21 mouse cellular contexts compared by ENCODE assay signal in genomic region chr5:63772971-63773370, GRCm38 (mm10). TPM values are rescaled to one million over a fixed set of nuclear protein-coding genes. Genes with fewer than 3 reads are reported as not detected.
DNase-seq lines count a peak whose midpoint lies in the region; ATAC-seq and TF ChIP-seq lines count a peak whose summit lies in the region.
"Had no signal": no experiment of that assay in that cellular context is flagged by ENCODE, and none has a peak within 500 bp of the region (broad histone marks: within the 10 kb centered on the region; RNA-seq: fewer than 3 reads in every experiment).

No protein-coding gene starts in this region.

- H3K27ac ChIP-seq in forebrain, embryonic 14.5 days (ENCODE audit: low read depth, low read length) = no peak overlapping the region
- no peak overlapping the region for H3K27ac ChIP-seq in forebrain, embryonic 10.5 days
- H3K27ac ChIP-seq in midbrain, embryonic 13.5 days = no peak overlapping the region
- no peak overlapping the region for H3K27ac ChIP-seq in midbrain, embryonic 16.5 days (ENCODE audit: low read length)
- H3K27ac ChIP-seq in forebrain, embryonic 16.5 days (ENCODE audit: low read length) = no peak overlapping the region
- H3K27ac ChIP-seq: embryonic facial prominence, embryonic 13.5 days; heart, embryonic 10.5 days; hindbrain, embryonic 12.5 days; intestine, embryonic 15.5 days had no signal

- CTCF ChIA-PET in Patski (lab: Charles Lee) = interaction anchor here (0.8 to 1.2 kb wide), 2 partner anchors 38 to 41 kb away, joined by 3 to 9 read pairs; no protein-coding TSS in a partner anchor

- no peak for TF ChIP-seq CTCF in Patski (IDR thresholded peaks at IDR 0.05)

- H3K27me3 ChIP-seq in forebrain, embryonic 14.5 days (replicated peaks; ENCODE audit: control insufficient read depth, insufficient read depth, low read length) = no peaks in the 10 kb centered on the region
- no peaks in the 10 kb centered on the region for H3K27me3 ChIP-seq in forebrain, embryonic 10.5 days (ENCODE audit: poor library complexity, severe bottlenecking)
- H3K27me3 ChIP-seq in midbrain, embryonic 13.5 days = no peaks in the 10 kb centered on the region
- no peaks in the 10 kb centered on the region for H3K27me3 ChIP-seq in midbrain, embryonic 16.5 days (ENCODE audit: control insufficient read depth, insufficient read depth, low read depth, low read length)
- H3K27me3 ChIP-seq in Patski = no peaks in the 10 kb centered on the region
- no peaks in the 10 kb centered on the region for H3K27me3 ChIP-seq in forebrain, embryonic 16.5 days (replicated peaks; ENCODE audit: control insufficient read depth, insufficient read depth, low read length)
- H3K27me3 ChIP-seq: CH12.LX; embryonic facial prominence, embryonic 13.5 days; hindbrain, embryonic 12.5 days; intestine, embryonic 15.5 days had no signal

- no peak overlapping the region for H3K4me2 ChIP-seq in forebrain, embryonic 14.5 days (ENCODE audit: low read length)
- no peak overlapping the region for H3K4me2 ChIP-seq in midbrain, embryonic 13.5 days (replicated peaks)
- no peak overlapping the region for H3K4me2 ChIP-seq in midbrain, embryonic 16.5 days (ENCODE audit: low read length)
- no peak overlapping the region for H3K4me2 ChIP-seq in forebrain, embryonic 16.5 days (ENCODE audit: low read length)
- H3K4me2 ChIP-seq: embryonic facial prominence, embryonic 13.5 days; hindbrain, embryonic 12.5 days; intestine, embryonic 15.5 days had no signal

- POLR2A ChIA-PET in Patski (lab: Charles Lee) = no interaction called here

- in situ Hi-C loops in Patski (cut with MboI; ENCODE audit: low pct_unique_long_range_greater_than_20kb) = no loop called here

- no peaks in the 10 kb centered on the region; the same call in 1 of the 2 replicates for H3K4me1 ChIP-seq in forebrain, embryonic 14.5 days (ENCODE audit: control insufficient read depth, insufficient read depth, low read length)
- no peaks in the 10 kb centered on the region for H3K4me1 ChIP-seq in forebrain, embryonic 10.5 days
- H3K4me1 ChIP-seq in midbrain, embryonic 13.5 days (replicated peaks) = no peaks in the 10 kb centered on the region
- no peaks in the 10 kb centered on the region for H3K4me1 ChIP-seq in midbrain, embryonic 16.5 days (ENCODE audit: control insufficient read depth, insufficient read depth, low read length)
- peaks cover 3% of the 10 kb centered on the region for H3K4me1 ChIP-seq in forebrain, embryonic 16.5 days (replicated peaks; ENCODE audit: control insufficient read depth, insufficient read depth, low read length)
- H3K4me1 ChIP-seq: heart, embryonic 10.5 days; hindbrain, embryonic 12.5 days; intestine, embryonic 15.5 days had no signal

- no peak overlapping the region for H3K4me3 ChIP-seq in forebrain, embryonic 14.5 days (ENCODE audit: low read depth, low read length)
- H3K4me3 ChIP-seq in forebrain, embryonic 10.5 days = no peak overlapping the region
- H3K4me3 ChIP-seq in midbrain, embryonic 13.5 days (replicated peaks) = no peak overlapping the region
- H3K4me3 ChIP-seq in midbrain, embryonic 16.5 days (ENCODE audit: low read depth, low read length) = no peak overlapping the region
- no peak overlapping the region for H3K4me3 ChIP-seq in forebrain, embryonic 16.5 days (replicated peaks; ENCODE audit: low read length)
- H3K4me3 ChIP-seq: embryonic facial prominence, embryonic 13.5 days; heart, embryonic 10.5 days; hindbrain, embryonic 12.5 days; intestine, embryonic 15.5 days had no signal

- DNase-seq in forebrain, embryonic 14.5 days (ENCODE audit: low spot score) = peak; percentile 38
- no peak for DNase-seq in forebrain, embryonic 10.5 days (ENCODE audit: extremely low spot score, low spot score)
- peak; percentile 78 for DNase-seq in Patski (ENCODE audit: low read depth, low spot score)
- DNase-seq in kidney, adult 9 months = no peak
- DNase-seq: adrenal gland, adult 8-10 months; adrenal gland, postnatal 36 days; cerebellum, adult 11 months; cerebellum, adult 8-10 months; cerebellum, postnatal 36 days; gastrocnemius, postnatal 10 days; heart, adult 18-20 months; heart, postnatal 10 days; heart, postnatal 4 days had no signal

- peak; percentile 23; the same call in 1 of the 2 replicates for ATAC-seq in forebrain, embryonic 14.5 days
- 0 out of 2 replicates have a peak, but pooled peaks have one; percentile 24 for ATAC-seq in midbrain, embryonic 13.5 days
- no peak for ATAC-seq in midbrain, embryonic 16.5 days
- ATAC-seq in Patski = peak; percentile 74
- ATAC-seq in forebrain, embryonic 16.5 days = peak; percentile 61
- ATAC-seq: intestine, embryonic 15.5 days had no signal

- H3K9me3 ChIP-seq in forebrain, embryonic 14.5 days (replicated peaks; ENCODE audit: control insufficient read depth, low read length) = no peaks in the 10 kb centered on the region
- no peaks in the 10 kb centered on the region for H3K9me3 ChIP-seq in forebrain, embryonic 10.5 days
- no peaks in the 10 kb centered on the region for H3K9me3 ChIP-seq in midbrain, embryonic 13.5 days
- H3K9me3 ChIP-seq in midbrain, embryonic 16.5 days (replicated peaks; ENCODE audit: control insufficient read depth, low read length, poor library complexity, severe bottlenecking) = no peaks in the 10 kb centered on the region
- H3K9me3 ChIP-seq in forebrain, embryonic 16.5 days (ENCODE audit: control insufficient read depth, low read length) = no peaks in the 10 kb centered on the region
- H3K9me3 ChIP-seq: embryonic facial prominence, embryonic 13.5 days; heart, embryonic 10.5 days; hindbrain, embryonic 12.5 days; intestine, embryonic 15.5 days had no signal

- no peak overlapping the region for H3K9ac ChIP-seq in forebrain, embryonic 14.5 days (ENCODE audit: low read length)
- no peak overlapping the region for H3K9ac ChIP-seq in midbrain, embryonic 13.5 days (replicated peaks)
- no peak overlapping the region for H3K9ac ChIP-seq in midbrain, embryonic 16.5 days (ENCODE audit: low read depth, low read length)
- H3K9ac ChIP-seq in forebrain, embryonic 16.5 days (replicated peaks; ENCODE audit: low read depth, low read length) = no peak overlapping the region
- H3K9ac ChIP-seq: embryonic facial prominence, embryonic 13.5 days; hindbrain, embryonic 12.5 days; intestine, embryonic 15.5 days had no signal

- no peaks in the 10 kb centered on the region for H3K36me3 ChIP-seq in forebrain, embryonic 14.5 days (ENCODE audit: control insufficient read depth, insufficient read depth, low read length)
- no peaks in the 10 kb centered on the region for H3K36me3 ChIP-seq in forebrain, embryonic 10.5 days (replicated peaks)
- H3K36me3 ChIP-seq in midbrain, embryonic 13.5 days = no peaks in the 10 kb centered on the region
- H3K36me3 ChIP-seq in midbrain, embryonic 16.5 days (ENCODE audit: control insufficient read depth, insufficient read depth, low read length) = no peaks in the 10 kb centered on the region
- H3K36me3 ChIP-seq in forebrain, embryonic 16.5 days (ENCODE audit: control insufficient read depth, insufficient read depth) = no peaks in the 10 kb centered on the region
- H3K36me3 ChIP-seq: embryonic facial prominence, embryonic 13.5 days; heart, embryonic 10.5 days; hindbrain, embryonic 12.5 days; intestine, embryonic 15.5 days had no signal

- 54% methylated on average over 2 of the region's 2 CpGs for WGBS in forebrain, embryonic 14.5 days
- 78% methylated on average over 2 of the region's 2 CpGs for WGBS in forebrain, embryonic 10.5 days
- 65% methylated on average over 2 of the region's 2 CpGs for WGBS in midbrain, embryonic 13.5 days
- WGBS in midbrain, embryonic 16.5 days = 63% methylated on average over 2 of the region's 2 CpGs
- 37% methylated on average over 2 of the region's 2 CpGs for WGBS in forebrain, embryonic 16.5 days

RNA-seq across cellular contexts. Expression of gene 0610040J01Rik, which starts 39.2 kb away (rescaled TPM):
- 2.8 and 3.3 TPM in 2 replicates for polyA plus RNA-seq in forebrain, embryonic 14.5 days (2014; fragmentation: Nextera tagmentation; extraction: Ambion mirVana)
- 1.9 and 2.0 TPM in 2 replicates for polyA plus RNA-seq in forebrain, embryonic 10.5 days (2016; fragmentation: Nextera tagmentation; extraction: Ambion mirVana)
- polyA plus RNA-seq in midbrain, embryonic 13.5 days (2015; fragmentation: Nextera tagmentation; extraction: Ambion mirVana) = 1.6 and 2.6 TPM in 2 replicates
- polyA plus RNA-seq in midbrain, embryonic 16.5 days (2015; fragmentation: Nextera tagmentation; extraction: Ambion mirVana) = 3.2 and 3.6 TPM in 2 replicates
- polyA plus RNA-seq in Patski (2021) = 0.58 TPM
- 4.6 and 5.1 TPM in 2 replicates for polyA plus RNA-seq in forebrain, embryonic 16.5 days (2015; fragmentation: Nextera tagmentation; extraction: Ambion mirVana)

Comparison
In these comparisons a context has a peak if more than half of its experiments do, and no peak if none do; other contexts are left out.
1. DNase-seq: peak in forebrain, embryonic 14.5 days (single experiment) and Patski (single experiment); none in forebrain, embryonic 10.5 days (single experiment) and kidney, adult 9 months (single experiment).